Mouse (Mus musculus): ENCODE data around the gene Tab1.

GRCm38 (mm10) chr15:80121721-80122325 is 11.1 kb upstream of the Tab1 start:
- TF ChIP-seq CTCF (IDR thresholded peaks at IDR 0.05; ENCODE audit: low read depth) (no peak), EP300 (IDR thresholded peaks at IDR 0.05; ENCODE audit: low read depth) (no peak)
